Mouse (Mus musculus) central nervous system, embryonic 11.5 days (tissue): ENCODE results near the gene Gm49403. TPM values are rescaled to one million over a fixed set of nuclear protein-coding genes. Genes with fewer than 3 reads are reported as not detected.

ENCODE experiments used
- polyA plus RNA-seq: library from polyadenylated mRNA; depleted of rRNA; stranded (reverse); fragments of >200 nt; gene quantifications from 2 replicates; pipeline ENCODE4 v1.2.3, GENCODE M21; 2012; rRNA removed

Gene Gm49403
- polyA plus RNA-seq: not detected in 2 replicates

DNA sequence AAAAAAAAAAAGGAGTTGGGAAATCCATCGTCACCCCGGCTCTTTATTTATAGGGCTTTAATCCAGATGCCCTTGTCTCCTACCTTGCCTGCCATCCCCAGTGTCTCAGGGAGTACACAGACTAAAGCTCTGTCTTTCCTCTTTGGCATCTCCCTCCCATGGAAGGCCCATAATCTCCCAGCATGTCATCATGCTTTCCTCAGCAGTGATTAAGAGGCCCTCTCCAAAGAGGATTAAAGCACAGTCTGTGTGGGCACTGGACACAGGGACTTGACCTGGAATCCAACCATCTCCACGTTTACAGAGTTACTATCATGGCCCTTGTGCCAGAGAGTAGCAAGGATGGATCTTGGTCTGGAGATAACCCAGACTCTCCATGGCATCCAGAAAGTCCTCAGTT is at the start of gene Gm49403, which contains the start of gene Lbhd1:
TSS of gene Gm49403 (plus strand) at position 315 of the 400 bp plus-strand sequence.
TSS of gene Lbhd1 (plus strand) at position 117 of the 400 bp plus-strand sequence.

DNA sequence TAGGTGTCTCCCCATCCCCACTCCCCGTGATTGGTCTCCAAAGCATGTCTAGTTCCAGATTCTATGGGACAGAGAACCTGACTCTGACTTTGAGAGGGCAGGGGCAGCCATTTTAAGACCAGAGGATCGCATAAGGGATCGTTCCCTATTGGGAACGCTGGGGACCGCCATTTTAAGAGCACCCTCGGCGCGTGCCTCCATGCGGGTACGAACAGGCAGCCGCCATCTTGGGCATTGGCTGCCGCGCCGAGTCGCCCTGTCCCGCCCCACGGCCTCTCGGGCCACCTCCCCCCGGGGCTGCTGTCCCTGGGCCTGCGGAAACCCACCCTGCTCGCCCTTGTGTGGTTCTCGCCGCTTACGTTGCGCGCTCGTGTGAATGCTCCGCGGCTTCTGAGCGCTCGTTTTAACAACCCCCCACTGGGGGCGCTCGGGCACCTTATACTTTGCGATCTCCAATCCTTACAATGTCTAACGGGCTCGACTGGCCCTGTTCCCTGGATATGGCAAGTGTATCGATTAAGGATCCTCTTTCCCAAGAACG is 46.4 kb upstream of the Gm49403 start, which contains the start of gene Bscl2:
TSS of gene Bscl2 (plus strand) at position 217 of the 541 bp plus-strand sequence.

DNA sequence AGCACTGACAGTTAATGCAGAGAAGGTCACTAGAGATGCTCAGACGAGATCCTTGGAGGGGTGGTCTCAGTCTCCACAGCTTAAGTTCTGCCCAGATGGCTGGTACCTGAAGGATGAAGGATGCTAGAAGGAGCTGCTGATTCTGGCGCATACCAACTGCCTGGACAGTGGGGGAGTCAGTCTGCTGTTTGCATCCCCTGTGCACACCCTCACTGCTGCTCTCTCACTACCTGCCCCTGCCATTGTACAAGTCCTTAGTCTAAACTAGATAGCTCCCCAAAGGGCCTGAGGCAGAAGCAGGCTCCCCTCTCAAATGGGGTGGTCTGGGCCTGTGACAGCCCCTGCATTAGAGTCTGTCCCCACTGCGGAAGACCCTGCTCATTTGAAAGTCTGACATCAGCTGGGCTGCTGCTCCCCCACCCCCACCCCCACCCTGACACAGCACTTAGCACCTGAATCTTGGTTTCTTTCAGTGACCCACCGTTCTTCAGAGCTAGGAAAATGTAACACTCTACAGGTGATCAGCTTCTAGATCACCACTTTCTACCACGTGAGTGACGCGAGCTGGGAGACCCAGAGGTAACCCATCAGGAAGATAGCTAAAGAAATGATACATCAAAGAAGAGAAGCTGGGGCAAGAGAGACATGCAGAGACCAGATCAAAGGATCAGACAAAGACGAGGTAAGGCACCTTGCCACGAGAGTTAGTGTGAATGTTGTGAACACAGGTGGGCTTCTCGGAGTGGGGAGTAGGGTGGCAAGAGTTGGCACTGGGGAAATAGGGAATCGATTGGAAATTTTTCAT is 44.4 kb upstream of the Gm49403 start, which contains the start of gene Gng3:
TSS of gene Gng3 (minus strand) at position 92 of the 805 bp plus-strand sequence.

DNA sequence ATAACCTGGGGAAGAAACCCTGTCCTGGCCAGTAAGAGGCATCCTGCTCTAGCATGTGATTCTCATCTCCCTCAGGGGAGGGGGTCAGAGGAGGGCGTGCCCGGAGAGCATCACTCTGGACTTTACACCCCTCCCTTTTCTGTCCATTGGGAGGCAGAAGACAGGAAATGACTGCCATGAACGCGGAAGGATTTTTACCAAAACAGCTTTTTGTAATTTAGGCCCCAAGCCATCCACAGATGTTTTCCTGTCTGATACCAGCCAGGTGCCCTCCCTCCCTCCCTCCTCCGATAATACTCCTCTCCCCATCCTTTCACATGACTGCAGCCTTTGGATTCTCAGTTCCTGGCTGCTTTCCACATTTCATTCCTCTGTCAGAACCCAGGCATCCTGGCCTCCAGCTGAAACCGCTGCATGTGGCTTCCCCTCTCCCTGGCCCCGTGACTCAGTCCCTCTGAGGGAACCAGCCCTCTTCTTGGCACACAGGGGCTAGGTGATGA is 33.3 kb upstream of the Gm49403 start, which contains the start of gene Lrrn4cl:
TSS of gene Lrrn4cl (plus strand) at position 367 of the 500 bp plus-strand sequence.

DNA sequence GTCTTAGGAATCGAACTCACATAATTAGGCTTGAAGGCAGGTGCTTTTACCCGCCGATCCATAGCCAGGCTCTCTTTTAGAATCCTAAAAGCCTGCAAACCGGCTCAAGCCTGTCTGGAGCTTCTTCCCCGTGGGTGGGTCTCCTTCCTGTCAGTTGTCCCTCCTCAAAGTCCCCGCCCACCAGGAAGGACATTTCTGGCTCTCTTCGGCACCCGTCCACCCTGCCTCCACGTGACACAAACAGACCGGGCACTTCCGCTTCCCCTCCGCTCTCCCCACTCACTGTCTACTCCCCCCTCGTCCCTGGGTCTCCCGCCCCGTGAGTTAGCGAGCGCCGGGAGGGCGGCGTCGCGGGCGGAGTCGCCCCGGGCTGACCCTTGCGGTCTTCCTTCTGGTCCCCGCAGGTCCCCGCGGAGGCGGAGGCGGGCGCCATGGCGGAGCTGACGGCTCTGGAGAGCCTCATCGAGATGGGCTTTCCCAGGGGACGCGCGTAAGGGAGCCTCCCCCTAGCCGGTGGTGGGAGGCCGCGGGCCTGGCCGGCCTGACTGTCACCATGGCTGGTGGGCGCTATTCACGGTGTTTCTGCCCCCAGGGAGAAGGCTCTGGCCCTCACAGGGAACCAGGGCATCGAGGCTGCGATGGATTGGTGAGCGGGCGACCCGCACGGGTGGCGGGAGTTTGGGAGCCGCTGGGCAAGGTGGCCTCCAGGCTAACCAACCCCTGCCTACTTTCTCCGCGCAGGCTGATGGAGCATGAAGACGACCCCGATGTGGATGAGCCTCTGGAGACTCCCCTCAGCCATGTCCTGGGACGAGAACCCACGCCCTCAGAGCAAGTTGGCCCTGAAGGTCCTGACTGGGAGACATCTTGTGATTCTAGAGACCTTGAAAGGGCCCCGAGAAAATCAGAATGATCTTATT is 12.2 kb upstream of the Gm49403 start, which contains the start of gene Ubxn1:
TSS of gene Ubxn1 (plus strand) at position 230 of the 920 bp plus-strand sequence.

DNA sequence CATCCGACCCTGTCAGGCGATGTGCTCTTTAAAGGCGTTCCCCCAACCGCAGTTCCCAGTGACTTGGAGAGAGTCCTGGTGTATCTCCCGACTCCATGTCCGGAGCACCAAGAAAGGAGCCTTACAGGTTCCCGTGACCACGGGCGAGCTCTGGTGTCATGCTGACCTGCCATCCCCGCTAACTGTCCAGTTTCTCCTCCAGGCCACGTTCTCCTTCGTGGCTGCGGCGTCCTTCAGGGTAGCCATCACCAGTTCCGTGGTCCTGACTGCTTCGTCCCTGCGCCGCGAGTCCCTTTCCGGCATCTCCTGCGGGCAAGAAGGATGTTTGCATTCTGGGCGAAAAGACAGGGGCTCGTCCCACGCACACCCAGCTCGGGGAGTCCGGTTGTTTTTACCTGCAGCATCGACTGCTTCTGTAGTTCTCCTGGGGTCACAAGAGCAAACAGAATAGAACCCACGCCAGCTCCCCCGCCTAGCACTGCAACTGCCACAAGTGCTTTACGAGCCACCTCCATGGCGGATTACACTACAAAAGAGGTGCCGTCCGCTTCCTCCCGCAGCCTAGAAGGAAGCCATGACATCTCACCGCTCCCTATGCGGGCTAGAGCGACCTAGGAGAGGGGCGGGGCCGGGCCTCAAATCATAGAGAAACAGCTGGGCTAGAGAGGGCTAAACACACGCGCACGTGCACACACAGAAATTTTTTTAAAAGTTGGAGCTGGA is 3.3 kb upstream of the Gm49403 start, which contains the start of gene Uqcc3:
TSS of gene Uqcc3 (minus strand) at position 613 of the 723 bp plus-strand sequence.

DNA sequence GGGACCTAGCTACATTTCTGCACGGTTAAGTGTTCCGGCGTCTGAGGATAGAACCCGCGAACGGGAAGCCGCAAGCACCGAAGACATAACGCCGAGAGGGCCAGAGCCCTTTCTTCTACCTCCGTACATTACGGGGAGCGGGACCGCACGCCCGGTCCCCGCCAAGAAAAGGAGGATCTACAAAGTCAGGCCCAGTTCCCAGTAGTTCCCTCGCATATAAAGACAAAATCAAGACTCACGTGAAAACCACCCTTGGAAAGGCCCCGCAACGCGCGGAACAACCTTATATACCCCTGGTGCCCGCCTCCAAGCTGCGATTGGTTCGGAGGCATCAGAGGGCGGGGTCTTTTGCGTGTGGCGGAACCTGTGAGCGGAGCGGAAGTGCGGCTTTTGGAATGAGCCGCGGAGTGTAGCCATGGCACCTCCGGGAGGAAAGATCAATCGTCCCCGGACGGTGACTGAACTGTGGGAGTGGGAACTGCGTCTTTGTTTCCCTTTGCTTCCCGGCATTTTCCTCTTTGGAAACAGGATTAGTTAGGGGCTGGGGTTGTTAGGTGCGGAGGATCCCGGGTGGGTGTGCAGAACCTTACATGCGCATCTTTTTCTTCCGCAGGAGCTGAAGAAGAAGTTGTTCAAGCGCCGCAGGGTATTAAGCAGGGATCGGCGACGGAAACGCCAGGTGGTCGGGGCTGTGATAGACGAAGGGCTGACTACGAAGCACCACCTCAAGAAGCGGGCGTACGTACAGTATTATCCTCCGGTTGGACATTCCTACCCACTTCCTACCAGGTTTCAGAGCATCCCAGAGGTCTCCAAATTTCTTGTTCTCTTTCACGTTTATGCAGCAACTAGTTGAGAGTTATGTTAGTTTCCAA is 5.0 kb downstream of the Gm49403 start, which contains the start of the genes 1810009A15Rik and Gm49416:
TSS of gene 1810009A15Rik (plus strand) at position 343 of the 875 bp plus-strand sequence.
TSS of gene Gm49416 (plus strand) at position 416 of the 875 bp plus-strand sequence.

DNA sequence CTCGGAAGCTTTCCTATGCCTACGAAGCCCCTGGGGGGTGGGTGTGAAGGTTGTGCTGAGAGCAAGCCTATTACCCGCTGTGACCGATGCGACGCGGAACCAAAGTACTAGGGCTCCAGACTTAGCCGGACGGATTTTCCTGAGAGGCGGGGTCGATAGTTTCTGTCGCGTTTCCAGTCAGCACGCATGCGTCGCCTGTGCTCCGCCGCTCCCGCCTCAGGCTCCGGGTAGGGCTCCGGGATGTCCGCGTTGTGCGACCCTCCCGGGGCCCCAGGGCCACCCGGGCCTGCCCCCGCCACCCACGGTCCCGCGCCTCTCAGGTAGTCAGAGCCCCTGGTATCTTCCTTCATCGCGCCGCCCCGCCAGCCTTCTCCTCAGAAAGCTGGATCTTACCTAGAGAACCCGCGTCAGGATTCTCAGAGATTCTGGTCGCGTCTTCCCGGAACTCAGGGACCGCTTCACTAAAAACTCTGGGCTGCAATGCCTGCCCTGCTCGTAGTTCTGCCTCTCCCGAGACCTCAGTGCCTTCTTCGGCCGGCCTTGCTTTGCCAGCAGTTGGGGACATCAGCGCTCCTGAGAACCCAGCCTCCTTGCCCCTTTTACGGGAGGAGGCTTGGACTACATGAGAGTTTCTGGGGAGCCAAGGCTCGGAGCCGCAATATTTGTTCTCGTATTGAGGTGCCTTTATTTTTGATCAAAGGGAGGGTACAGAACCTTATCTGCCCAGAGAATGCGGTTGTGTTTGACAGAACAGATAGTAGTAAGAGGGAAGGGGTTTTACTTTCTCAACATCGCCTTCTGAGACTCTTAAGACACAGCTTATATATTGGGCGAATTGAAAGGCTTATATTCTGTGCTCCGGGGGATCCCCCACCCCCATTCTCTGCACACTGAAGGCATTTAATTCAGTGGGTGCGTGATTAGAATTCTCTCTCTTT is 9.4 kb downstream of the Gm49403 start, which contains the start of gene Ints5:
TSS of gene Ints5 (plus strand) at position 177 of the 938 bp plus-strand sequence.

DNA sequence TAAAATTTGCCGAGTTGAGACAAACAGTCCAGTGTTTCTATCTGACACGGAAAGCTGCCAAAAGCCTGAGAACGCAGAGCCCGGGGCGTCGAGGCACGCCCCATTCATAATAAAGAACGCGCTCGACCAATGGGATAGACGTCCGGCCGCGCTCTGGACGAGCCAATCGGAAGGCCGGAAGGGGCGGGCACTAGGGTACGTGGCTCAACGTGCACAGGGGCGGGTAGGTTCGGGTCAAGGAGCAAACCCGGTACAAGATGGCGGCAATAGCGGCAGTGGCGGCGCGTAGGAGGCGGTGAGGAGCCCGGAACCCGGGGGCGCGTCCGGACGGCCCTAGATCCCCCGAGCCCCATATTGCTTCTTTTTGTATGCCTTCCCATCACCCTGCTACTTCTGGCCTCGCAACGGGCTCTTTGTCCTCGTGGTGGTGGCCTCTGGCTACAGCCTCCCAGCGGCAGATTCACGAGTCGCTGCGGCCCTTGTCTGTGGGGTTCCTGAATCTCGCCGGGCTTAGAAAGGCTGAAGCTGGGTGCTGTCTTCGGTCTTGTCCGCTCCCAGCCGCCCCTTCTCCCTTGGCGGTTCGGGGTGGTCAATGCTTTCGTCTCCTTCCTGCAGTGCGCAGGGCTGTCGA is 14.2 kb downstream of the Gm49403 start, which contains the start of gene Ganab:
TSS of gene Ganab (plus strand) at position 207 of the 631 bp plus-strand sequence.

DNA sequence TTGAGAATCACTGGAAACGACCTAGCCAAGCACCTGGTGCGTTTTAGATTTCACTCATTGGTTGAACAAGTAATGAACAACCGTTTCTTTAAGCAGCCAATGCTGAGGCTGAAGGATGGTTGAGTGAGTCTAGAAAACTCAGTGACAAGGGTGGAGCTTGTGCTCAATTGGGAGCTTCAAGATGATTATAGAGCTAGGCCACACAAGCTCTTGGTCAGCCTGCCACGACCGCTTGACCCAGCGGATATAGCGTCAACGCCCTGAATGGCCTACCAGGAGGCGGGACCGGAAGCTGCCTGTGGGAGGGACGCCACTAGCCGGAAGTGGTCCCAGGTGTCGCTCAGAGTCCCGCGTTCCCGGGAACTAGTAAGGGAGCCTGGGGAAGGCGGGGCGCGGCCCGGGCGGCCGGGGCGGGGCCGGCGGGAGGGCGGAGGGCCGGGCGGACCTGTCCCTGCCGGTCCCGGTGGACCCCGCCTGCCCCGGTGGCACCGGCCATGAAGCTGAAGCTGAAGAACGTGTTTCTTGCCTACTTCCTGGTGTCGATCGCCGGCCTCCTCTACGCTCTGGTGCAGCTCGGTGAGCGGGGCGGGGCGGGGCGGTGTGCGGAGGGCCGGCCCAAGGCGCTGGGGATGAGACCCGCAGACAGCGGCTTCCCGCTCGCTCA is 36.5 kb downstream of the Gm49403 start, which contains the start of gene B3gat3:
TSS of gene B3gat3 (plus strand) at position 302 of the 664 bp plus-strand sequence.

DNA sequence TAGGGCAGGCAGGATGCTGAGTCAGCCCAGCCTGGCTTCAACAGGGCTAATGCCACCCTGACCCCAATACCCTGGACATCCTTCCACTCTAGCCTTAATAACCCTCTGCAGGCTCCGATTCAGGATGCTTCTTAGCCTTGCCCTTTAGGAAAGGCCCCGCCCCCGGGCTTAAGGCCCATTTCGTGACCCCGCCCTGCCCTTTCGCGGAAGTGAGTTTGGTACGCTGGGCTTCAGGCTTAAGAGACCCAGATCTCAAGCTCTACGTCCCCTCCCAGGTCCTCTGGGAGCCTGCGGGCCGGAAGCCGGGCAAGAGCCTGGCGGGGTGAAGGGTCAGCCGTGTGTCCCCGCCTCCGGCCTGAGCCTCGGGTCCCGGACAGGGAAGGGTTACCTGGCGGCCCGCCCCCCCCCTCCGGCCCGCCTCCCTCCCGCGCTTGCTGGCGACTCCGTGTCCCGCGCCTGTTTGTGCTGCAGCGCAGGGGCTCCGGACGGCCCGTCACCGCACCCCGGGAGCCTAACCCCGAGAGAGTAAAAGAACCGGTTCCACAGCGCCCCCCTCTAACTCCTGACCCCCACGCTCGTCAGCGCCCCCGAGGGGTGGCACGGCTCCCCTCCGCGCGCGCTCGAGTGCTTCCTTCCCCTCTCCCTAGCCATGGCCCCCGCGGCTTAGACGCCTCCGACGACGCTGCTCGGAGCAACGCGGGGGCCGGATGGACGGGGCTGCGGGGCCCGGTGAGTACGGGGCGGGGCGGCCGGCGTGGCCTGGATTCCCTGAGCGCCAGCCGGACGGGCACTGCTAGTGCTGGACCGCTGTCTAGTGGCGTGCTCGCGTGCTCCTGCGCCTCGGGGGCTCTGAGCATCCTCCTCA is 45.7 kb downstream of the Gm49403 start, which contains the start of the genes Rom1 and Eml3:
TSS of gene Rom1 (minus strand) at position 133 of the 865 bp plus-strand sequence.
TSS of gene Eml3 (plus strand) at position 329 of the 865 bp plus-strand sequence.

Other genes starting within 250 kb of the Gm49403 start
- gene Chrm1, start 220.1 kb upstream of the Gm49403 start, polyA plus RNA-seq: 0.18 and 0.32 TPM in 2 replicates
- gene Slc3a2, start 160.6 kb upstream of the Gm49403 start, polyA plus RNA-seq: 95.3 and 154 TPM in 2 replicates
- gene Wdr74, start 148.1 kb upstream of the Gm49403 start, polyA plus RNA-seq: 61.7 and 67.5 TPM in 2 replicates
- 3.5 and 4.2 TPM in 2 replicates for gene 1700092M07Rik, start 143.2 kb upstream of the Gm49403 start, polyA plus RNA-seq
- 68.9 and 120 TPM in 2 replicates for gene Stx5a, start 142.5 kb upstream of the Gm49403 start, polyA plus RNA-seq
- gene Nxf1, start 126.9 kb upstream of the Gm49403 start, polyA plus RNA-seq: 229 and 239 TPM in 2 replicates
- 154 and 167 TPM in 2 replicates for gene Tmem223, start 112.9 kb upstream of the Gm49403 start, polyA plus RNA-seq
- 20.2 and 35.2 TPM in 2 replicates for gene Tmem179b, start 109.5 kb upstream of the Gm49403 start, polyA plus RNA-seq
- 26.9 and 28.7 TPM in 2 replicates for gene Taf6l, start 97.5 kb upstream of the Gm49403 start, polyA plus RNA-seq
- 133 and 156 TPM in 2 replicates for gene Polr2g, start 85.4 kb upstream of the Gm49403 start, polyA plus RNA-seq
- gene Zbtb3, start 81.4 kb upstream of the Gm49403 start, polyA plus RNA-seq: 2.9 and 4.6 TPM in 2 replicates
- gene Ttc9c, start 64.6 kb upstream of the Gm49403 start, polyA plus RNA-seq: 54.1 and 73.8 TPM in 2 replicates
- gene Hnrnpul2, start 63.9 kb upstream of the Gm49403 start, polyA plus RNA-seq: 83.3 and 183 TPM in 2 replicates
- 2.4 TPM in 1 of 2 replicates, not detected in the other for gene AC129217.1, start 54.2 kb upstream of the Gm49403 start, polyA plus RNA-seq
- 49.4 and 62.6 TPM in 2 replicates for gene Bscl2, start 46.5 kb upstream of the Gm49403 start, polyA plus RNA-seq
- gene Gng3, start 44.7 kb upstream of the Gm49403 start, polyA plus RNA-seq: 52.5 and 74.8 TPM in 2 replicates
- 0.79 and 0.83 TPM in 2 replicates for gene Lrrn4cl, start 33.2 kb upstream of the Gm49403 start, polyA plus RNA-seq
- gene Ubxn1, start 12.4 kb upstream of the Gm49403 start, polyA plus RNA-seq: 165 and 393 TPM in 2 replicates
- gene Uqcc3, start 3.0 kb upstream of the Gm49403 start, polyA plus RNA-seq: 54.0 and 71.8 TPM in 2 replicates
- 7.5 and 10.5 TPM in 2 replicates for gene Lbhd1, start 198 bp upstream of the Gm49403 start, polyA plus RNA-seq
- gene 1810009A15Rik, start 4.9 kb downstream of the Gm49403 start, polyA plus RNA-seq: 123 and 143 TPM in 2 replicates
- gene Gm49416, start 5.0 kb downstream of the Gm49403 start, polyA plus RNA-seq: 11.4 TPM in 1 of 2 replicates, not detected in the other
- gene Ints5, start 9.1 kb downstream of the Gm49403 start, polyA plus RNA-seq: 25.3 and 31.6 TPM in 2 replicates
- gene Ganab, start 14.1 kb downstream of the Gm49403 start, polyA plus RNA-seq: 126 and 172 TPM in 2 replicates
- 84.3 and 108 TPM in 2 replicates for gene B3gat3, start 36.4 kb downstream of the Gm49403 start, polyA plus RNA-seq
- 2.5 and 3.1 TPM in 2 replicates for gene Rom1, start 45.4 kb downstream of the Gm49403 start, polyA plus RNA-seq
- gene Eml3, start 45.6 kb downstream of the Gm49403 start, polyA plus RNA-seq: 25.8 and 32.3 TPM in 2 replicates
- 75.1 and 76.6 TPM in 2 replicates for gene Mta2, start 57.9 kb downstream of the Gm49403 start, polyA plus RNA-seq
- gene Tut1, start 69.9 kb downstream of the Gm49403 start, polyA plus RNA-seq: 28.1 and 28.7 TPM in 2 replicates
- 547 and 626 TPM in 2 replicates for gene Eef1g, start 83.1 kb downstream of the Gm49403 start, polyA plus RNA-seq
- gene Ahnak, start 105.4 kb downstream of the Gm49403 start, polyA plus RNA-seq: 10.3 and 10.8 TPM in 2 replicates
- not detected in 2 replicates for gene Scgb1a1, start 204.0 kb downstream of the Gm49403 start, polyA plus RNA-seq